Mouse (Mus musculus) kidney, postnatal 4 days (tissue): Measurements from ENCODE around the gene Ttpal.

Experiments used
- DNase-seq, 2 experiments: peaks; one replicate each; pipeline ENCODE4 v3.0.0; 2021; ENCODE audit warnings: mixed read lengths in 2 of 2

The Ttpal gene

DNA sequence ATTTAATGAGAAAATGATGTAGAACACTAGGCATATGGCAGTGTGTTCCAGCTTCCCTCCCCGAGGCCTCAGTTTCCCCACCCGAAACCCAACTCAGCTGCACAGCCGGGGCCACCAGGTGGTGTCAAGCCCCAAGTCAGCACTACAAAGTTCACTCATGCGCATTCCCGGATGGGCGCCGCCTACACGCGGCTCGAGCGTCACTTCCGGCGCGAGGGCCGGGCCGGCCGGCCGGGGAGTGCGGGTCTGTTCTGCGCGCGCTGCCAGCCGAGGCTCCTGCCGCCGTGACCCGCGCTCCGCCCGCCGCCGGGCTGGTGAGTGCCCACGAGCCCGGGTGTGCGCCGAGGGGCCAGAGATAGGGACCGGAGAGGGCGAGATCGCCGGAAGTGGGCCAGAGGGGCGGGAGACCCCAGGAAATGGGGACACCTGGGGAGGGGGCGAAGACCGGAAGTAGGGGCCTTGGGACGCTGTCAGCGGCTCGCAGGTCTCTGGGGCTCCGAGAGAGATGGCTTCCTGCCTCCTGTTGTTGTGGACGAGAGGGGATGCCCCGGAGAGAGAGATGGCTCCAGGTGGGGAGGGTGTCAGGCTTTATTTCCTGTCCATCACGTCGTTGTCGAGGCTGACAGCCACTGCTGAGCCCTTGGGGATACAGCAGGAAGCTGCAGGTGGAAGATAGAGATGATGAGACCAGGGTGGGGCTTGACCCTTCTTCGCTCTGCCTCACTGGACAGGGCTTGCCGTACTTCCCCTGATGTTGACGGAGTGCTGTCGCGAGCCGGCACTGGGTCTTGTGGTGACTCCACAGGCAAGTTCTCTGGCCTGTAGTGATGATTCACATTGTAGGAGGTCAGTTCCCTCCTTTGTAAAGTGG, at the start of gene Ttpal:
Gene Ttpal, plus strand, starts transcription at position 214 of the 871 bp plus-strand sequence.
- peak; percentile 90 to 94 for DNase-seq

DNA sequence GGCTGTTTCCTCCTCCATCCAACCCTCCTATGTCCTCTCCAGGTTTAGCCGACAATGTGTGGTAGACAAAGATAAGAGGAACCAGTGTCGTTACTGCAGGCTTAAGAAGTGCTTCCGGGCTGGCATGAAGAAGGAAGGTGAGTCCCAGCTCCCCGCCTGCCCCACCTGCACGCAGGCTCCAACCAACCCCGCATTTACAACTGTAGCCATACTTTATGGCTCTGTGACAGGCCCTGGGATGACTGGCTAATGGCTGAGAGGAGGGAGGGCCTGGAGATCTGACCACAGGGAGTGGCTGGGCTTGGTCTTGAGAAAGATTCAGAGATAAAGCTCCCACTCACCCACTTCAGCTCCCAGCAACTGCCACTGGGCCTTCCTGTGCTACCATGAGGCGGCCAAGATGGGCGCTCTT, 49.6 kb upstream of the Ttpal start:
- no peak for DNase-seq

DNA sequence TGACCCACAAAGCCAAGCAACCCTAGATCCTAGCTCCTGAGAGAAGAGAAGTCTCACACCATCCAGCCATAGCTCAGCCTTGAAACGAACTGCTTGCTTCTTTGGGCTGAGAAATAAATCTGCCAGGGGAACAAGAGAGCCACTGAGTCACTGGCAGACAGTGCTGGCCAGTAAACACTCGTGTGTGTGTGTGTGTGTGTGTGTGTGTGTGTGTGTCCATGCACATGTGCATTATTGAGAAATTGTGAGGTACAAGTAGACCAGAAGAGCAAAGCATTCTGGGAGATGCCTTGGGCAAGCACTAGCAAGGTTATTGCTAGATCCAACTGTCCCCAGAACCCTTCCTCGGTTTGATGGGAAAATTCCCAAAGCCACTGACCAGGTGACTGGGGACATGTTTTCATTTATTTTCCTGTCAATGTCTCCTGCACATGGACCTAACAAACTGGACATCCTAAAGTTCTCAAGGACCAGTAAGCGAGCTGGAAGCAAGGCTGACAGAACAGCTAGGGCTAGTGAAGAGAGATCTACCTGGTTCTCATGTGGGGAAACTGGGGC, 47.6 kb upstream of the Ttpal start:
- no peak for DNase-seq

DNA sequence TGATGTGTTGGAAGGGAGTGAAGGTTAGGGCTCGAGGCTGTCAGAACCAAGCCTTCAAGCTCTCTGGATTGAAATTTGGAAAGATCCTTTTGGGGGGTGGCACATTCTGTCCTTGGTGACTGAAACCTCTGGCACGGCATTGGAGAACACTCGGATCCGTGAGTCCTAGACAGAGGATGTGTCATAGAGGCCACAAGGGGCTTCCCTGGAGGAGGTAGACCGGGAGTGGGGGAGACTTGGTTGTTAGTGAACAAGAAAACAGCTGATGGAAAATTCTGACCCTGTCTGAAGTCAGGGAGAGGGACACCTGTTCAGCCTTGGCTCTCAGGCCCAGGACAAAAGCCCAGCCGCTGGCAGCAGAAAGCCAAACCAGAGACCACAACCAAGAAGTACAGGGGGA, 47.1 kb upstream of the Ttpal start:
- DNase-seq: no peak

DNA sequence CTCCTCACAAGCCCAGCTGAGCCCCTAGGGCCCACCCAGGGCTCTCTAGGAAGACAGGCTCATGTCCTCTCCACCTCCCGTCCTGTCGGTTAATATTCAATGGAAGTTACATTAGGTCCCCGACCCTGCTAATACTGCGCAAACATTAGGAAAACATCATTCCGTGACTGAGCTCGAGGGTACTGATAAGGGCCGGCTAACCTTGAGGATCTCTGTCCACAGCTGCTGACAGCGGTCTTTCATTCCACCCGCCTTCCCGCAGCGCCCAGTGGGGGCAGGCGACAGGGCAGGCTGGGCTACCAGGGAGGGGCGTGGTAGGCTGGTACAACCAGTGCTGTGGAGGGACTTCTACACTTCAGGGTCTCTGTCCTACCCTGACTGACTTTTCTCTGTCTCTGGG, 46.7 kb upstream of the Ttpal start:
- no peak for DNase-seq

DNA sequence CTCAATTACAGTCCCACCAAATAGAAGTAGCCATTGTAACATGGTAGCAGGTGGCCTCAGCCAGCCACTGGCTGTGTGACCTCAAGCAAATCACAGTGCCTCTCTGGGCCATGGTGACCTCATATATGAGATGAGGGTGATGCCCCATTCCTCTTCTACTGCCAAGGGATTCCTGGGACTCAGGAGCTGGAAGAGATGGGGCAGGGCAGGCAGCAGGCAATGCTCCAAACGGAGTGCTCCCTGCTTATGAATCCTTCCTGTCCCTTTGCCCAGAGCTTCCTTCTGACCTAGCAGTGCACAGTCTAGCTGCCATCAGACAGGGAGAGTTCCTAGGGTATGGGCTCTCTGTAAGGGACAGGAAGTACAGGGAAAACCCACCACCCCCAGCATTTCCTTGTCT, 43.6 kb upstream of the Ttpal start:
- no peak for DNase-seq

DNA sequence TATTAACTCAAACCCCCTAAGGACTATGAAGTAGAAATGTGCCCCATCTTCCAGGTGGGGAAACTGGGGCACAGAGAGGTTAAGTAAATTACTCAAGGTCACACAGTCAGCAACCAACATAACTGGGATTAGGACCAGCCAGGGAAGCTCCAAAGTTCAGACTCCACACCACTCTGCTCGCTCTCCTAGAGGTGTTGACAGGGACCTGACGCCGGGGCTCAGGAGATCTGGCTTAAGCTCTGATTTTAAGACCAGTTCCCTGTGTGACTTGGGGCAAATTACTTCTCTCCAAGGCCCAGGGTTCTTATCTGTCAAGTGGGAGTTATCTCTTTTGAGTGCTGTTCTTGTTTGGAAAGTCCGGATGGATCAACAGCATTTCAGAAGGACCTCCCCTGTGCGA, 42.9 kb upstream of the Ttpal start:
- DNase-seq: no peak

DNA sequence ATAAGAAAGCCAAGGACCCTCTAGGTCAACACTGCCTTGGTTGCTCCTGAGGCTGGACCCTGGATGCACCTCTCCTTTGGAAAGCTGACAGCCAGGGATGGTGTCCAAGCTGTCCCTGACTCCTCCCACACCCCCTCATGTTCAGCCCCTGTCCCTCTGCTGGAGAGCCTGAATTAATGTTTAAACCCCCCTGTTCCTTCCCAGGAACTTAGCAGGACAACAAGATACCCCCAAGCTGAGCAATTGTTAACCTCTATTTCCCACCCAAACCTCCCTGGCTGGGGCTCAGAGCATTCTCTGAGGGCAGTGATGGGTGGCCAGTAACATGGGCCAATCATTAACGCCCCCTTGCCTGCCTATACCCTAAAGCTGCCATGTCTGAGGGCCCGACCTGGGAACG, 41.9 kb upstream of the Ttpal start:
- DNase-seq: peak; percentile 59 to 76

DNA sequence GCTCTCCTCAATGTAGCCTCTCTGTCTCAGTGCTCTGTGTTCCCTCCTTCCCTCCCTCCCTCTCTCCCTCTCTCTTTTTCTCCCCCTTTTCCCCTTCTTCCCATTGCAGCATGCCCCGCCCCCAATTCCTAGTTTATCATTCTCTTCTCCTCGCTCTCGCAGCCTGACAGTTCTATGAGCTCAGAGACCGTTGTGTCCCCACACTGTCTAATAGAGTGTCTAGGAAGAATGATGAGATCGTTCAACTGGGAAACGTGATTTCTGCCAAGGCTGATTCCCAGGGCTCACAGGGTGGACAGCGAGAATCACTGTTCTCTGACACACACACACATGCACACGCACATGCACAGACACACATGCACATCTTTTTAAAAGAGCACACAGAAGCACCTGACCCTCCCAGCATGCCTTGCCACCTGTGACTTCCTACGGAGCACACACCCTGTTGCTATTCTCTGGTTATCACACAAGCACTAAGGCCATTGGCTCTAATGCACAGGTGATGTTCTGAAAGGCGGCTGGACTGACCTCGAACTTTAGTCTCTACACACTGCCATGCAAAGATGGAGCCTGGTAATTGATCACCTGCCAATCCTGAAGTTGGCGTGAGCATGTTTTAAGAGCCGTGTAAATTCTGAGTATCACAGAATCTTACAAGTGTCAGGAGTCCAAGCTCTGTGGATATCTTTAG, 40.7 kb upstream of the Ttpal start:
- DNase-seq: no peak

DNA sequence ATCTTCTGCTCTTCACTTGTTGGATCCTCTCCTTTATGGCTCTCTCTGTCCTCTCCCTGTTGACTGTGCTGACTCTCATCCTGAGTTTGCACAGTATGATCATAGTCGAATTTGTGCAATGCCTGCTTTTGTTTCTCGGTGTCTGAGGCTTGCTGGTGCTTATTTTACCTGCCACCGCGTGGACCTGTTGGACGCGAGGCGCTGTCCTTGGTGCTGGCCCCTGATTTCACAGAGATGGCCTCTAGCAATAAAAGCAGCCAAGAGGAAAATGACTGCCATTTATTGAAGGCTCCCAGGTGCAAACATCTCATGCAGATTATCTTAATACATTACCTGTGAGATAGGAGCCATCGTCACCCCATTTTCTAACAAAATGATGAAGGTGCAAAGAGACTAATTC, 37.5 kb upstream of the Ttpal start:
- DNase-seq: peak; percentile 82 to 83

DNA sequence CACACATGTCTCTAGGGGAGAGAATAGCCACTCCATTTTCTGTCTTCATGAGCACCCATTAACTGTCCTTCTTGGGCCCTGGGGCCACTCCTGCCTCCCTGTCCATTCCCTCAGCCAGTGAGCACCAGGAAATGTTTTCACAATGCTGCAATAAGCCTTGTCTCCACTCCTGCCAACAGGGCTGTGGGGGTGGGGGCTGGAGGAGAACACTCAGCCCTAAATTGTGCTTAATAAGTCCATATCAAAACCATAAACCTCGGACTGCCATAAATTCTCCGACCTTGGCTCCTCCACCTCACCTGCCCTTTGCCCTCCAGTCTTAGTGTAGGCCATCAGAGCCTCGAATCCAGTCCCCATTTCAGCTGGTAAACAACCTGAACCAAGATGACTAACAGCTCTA, 27.8 kb upstream of the Ttpal start:
- no peak for DNase-seq

DNA sequence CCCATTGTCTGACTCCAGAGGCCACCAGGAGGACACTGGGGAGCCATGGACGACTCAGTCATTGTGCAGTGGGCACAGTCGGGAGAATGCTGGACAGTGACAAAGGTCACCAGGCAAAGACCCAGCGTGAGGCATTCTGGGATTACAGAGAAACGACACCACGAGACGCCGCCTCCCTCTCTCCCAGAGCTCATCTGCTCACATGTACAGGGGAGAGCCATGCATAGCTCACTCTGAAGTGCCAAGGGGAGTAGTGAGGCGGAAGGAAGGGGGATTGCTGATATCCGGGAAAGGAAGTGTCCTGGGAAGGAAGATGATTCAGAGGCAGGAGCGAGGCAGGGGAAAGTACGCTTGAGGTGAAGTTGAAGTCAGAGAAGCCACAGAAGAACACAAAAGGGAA, 26.9 kb upstream of the Ttpal start:
- peak; percentile 16 to 51 for DNase-seq

DNA sequence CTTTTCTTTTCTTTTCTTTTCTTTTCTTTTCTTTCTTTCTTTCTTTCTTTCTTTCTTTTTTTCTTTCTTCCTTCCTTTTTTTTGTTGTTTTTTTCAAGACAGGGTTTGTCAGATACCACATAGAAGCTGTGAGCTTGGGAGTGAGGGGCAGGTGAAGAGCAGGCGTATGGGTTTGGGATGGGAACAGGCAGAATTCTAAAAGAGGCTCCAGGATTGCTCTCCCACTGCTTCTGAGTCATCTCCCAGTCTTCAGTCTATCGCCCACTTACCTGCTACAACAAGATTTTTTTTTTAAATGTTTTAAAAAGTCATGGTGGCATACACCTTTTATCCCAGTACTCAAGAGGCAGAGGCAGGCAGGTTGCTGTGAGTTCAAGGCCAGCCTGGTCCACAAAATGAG, 24.1 kb upstream of the Ttpal start:
- no peak for DNase-seq

DNA sequence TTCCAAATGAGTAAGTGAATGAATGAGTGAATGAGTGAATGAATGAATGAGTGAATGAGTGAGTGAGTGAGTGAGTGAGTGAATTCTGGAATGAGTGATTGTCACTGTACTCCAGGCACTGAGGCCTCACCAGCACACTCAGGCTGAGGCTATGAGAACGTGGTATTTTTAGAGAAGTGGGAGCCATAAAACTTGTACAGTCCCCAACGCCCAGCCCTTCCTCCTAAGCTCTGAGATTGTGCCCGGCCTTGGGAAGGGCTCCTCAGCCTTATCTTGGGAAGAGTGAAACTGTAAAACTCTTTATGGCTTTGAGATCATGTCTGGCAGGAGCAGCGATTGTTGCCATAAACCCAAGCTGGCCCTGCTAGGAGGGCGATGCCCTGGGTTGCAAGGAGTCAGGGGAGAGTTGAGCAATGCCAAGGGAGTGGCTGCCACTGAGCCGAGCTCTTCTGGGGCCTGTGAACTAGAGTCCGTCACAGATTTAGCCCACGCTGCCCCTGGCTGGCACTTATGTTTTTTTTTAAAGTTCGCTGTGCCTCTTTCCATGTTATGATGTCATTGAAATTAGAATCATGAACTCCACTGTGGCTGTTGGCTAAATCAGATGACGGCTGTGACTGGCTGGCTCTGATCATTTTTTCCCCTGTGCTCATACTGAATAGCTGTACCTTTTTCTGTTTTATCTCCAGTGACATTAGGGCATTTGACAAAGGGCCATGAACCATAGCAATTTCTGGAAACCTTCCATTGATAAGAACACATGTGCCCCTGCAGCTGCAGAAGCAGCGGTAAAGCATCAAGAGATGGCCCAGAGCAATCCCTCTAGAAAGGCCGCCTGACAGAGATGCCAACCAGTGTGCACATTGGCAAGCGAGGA, 21.8 kb upstream of the Ttpal start:
- no peak for DNase-seq

DNA sequence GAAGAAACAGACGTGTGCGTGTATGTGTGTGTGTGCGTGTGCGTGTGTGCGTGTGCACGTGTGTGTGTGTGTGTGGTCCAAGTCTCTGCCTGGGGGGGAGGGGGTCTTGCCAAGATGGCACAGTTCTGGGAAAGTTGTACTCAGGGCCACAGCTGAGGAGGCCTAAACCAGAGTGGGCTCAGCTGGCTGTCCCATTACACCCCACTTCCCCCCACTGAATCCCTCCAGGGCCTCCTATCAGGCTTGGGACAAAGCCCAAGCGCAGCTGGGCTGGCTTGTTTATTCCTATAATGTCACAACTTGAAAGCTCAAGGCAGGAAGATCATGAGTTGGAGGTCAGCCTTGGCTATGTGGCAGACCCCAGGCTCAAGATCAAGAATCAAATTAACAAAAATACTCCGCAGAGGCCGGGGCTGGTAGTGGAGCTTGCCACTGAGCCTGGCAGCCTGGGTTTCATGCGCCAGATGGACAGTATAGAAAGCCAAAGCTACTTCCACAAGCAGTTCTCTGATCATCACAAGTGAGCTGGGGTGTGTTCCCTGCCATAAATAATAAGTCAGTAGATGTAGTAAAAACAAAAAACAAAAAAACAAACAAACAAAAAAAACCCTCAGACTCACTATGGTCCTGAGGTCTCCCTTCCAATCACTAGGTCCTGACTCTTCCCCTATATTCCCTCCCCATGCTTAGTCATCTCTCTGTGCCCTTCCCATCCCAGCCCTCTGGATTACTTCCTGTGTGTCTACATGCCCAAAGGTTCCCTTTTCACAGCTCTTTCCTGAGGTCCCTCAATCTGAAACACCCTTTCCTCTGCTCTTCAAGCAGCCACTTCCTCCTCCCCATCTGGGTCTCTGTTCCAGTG, 18.7 kb upstream of the Ttpal start:
- no peak for DNase-seq

DNA sequence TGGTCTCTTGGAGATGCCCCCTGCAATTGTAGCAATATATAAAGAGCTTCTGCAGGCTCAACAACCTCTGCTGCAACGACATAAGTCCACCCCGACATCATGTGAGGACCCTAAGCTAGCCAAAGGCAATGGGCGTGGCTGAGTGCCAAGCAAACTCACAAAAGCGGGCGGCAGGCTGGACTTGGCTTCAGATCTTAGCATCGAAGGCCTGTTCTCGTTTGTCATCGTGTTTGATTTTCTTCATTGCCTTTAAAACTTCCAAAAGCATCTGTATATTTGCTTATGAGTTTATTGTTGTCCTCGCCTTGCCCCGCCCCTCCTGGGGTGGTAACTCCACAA, 18.1 kb upstream of the Ttpal start:
- no peak for DNase-seq

DNA sequence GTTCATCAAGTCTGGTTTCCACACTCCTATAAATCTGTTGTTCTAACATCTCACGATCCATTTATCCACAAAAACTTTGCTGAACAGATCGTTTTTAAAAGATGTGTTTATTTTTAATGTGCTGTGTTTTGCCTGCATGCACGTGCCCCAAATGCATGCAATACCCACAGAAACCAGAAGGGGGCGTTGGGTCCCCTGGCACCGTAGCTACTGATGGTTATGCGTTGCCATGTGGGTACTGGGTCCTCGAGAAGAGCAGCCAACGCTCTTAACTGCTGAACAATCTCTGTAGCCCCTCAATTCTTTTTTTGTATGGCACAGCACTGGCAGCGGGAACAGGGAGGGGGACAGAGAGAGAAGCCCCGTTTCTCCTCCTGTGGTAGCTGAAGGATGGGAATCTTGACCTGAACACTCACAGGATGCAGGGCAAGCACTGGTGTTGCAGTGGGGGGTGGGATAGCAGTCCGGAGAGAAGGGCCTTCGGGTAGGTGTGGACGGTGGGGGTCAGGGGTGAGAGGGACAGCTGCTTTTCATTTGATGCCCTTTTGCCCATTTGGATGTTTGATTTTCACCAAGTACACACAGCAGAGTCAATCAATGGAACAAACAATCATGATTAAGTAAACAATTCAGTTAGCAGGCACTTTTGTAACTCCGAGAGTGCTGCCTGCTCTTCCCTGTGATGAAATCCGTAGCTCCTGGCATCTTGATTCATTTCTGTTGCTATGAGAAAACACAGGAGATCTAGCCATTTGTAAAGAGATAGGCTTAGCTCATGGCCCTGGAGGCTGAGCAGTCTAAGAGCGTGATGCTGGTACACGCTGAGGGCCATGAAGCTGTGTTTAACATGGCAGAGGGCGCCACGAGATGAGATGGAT, 15.5 kb upstream of the Ttpal start:
- peak; percentile 60 to 65 for DNase-seq

DNA sequence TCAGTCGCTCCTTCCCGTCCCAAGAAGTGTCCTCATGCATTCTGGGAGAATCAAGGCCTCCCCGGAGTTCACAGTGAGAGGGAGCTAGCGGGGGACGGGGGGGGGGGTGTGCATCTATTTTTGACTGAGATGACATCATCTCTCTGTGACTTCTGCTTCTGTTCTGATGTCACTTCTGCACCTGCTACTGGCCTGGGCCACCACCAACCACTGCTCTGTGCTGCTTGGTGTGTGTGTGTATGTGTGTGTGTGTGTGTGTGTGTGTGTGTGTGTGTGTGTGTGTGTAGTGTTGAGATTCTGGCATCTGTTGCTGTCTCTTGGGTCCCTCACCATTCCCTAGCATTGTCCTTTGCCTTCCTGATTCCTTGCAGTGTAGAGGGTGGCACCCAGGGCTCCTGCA, 14.6 kb upstream of the Ttpal start:
- no peak for DNase-seq

DNA sequence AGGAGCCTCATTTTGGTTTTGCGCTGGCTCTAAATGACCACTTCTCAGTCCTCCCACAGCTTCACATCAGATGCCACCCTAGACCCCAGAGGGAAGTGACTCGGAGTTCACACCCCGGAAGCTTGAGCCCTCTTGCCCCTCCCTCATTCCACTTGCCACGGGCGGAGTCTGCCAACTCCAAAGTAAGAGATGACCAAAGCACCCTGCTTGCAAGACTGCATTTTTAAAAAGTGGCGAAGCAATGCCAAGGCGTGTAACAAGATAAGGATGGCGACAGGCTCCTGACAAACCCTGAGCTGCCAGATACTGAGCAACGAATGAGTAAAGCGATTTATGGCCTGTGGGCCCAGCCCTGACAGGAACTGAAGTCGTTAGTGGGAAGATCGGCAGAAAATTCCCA, 11.9 kb upstream of the Ttpal start:
- DNase-seq: no peak

DNA sequence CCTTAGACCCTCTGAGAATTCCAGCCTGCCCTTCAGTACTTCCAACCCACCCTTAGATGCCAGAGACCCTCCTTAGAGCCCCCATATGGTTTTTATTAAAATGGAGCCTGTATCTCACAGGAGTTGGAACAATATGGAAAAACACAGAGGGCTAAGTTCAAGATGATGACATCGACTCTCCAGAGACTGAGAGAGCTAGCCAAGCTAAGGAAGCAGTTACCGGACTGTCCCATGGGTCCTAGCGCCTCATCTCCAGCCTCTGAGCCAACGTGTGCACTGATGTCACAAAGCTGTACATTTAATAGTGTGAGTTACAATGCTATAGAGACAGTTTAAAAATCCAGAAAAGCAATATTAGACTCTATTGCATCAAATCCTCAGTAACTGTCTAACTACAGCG, 11.1 kb upstream of the Ttpal start:
- no peak for DNase-seq

DNA sequence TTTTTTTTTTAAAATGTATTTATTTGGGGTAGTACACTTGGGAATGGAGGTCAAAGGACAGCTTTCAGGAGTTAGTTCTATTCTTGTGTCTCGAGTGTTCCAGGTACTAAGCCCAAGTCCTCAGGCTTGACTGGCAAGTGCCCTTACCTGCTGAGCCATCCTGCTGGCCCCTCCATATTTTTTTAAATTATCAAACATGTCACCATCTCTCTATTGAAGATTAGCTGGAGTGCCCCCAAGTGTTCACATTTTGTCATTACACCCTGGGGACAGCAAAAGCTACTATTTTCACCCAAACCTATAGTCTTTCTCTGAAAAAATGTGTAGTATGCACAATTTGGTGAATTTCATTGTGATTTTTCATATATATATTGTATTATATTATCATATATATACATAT, 10.0 kb upstream of the Ttpal start:
- DNase-seq: peak; percentile 62 to 68
